Mouse (Mus musculus) midbrain, postnatal 0 days (tissue): Measurements from ENCODE around the gene Zc3h7a. TPM values are rescaled to one million over a fixed set of nuclear protein-coding genes. Genes with fewer than 3 reads are reported as not detected.
A peak's percentile ranks its signal among the peaks of the same experiment; 100 is the strongest.

Experiments
- ATAC-seq: fragments of 200-750 bp; cut with Nextera tagmentation; 2 replicates; pipeline ENCODE4 v1.8.0; 2017; ENCODE audit warnings: moderate number of reproducible peaks, mild to moderate bottlenecking, moderate TSS enrichment, moderate library complexity; ENCODE audit not compliant: low FRiP score
- DNase-seq: peaks from one replicate; pipeline ENCODE4 v3.0.0-alpha.2; 2015; ENCODE audit warnings: low spot score
- H3K27ac ChIP-seq: fragments of 300-500 bp; sonication (generic); 2 replicates; pipeline ENCODE4 v1.5.1; 2014; ENCODE audit warnings: low read depth, mild to moderate bottlenecking, low read length, mixed read lengths
- H3K27me3 ChIP-seq: fragments of 300-500 bp; sonication (generic); 2 replicates; pipeline ENCODE4 v1.6.1; 2014; ENCODE audit warnings: low read length, control low read depth, mixed read lengths; ENCODE audit not compliant: insufficient read depth
- H3K36me3 ChIP-seq: fragments of 300-500 bp; sonication (generic); 2 replicates; pipeline ENCODE4 v1.6.1; 2014; ENCODE audit warnings: low read length, control low read depth, mixed read lengths; ENCODE audit not compliant: insufficient read depth
- H3K4me1 ChIP-seq: fragments of 300-500 bp; sonication (generic); 2 replicates; pipeline ENCODE4 v1.6.1; 2014; ENCODE audit warnings: mild to moderate bottlenecking, control low read depth, antibody characterized with exemption, low read length, mixed read lengths; ENCODE audit not compliant: insufficient read depth
- H3K4me2 ChIP-seq: fragments of 300-500 bp; sonication (generic); 2 replicates; pipeline ENCODE4 v1.6.1; 2014; ENCODE audit warnings: low read depth, mild to moderate bottlenecking, low read length, mixed read lengths; ENCODE audit not compliant: poor library complexity, severe bottlenecking
- H3K4me3 ChIP-seq: fragments of 300-500 bp; sonication (generic); 2 replicates; pipeline ENCODE4 v1.5.1; 2014; ENCODE audit warnings: low read depth, mild to moderate bottlenecking, low read length, moderate library complexity
- H3K9ac ChIP-seq: fragments of 300-500 bp; sonication (generic); replicated peaks from 2 replicates; pipeline ENCODE4 v1.6.1; 2014; ENCODE audit warnings: mild to moderate bottlenecking, low read length, moderate library complexity, mixed read lengths; ENCODE audit not compliant: poor library complexity, severe bottlenecking
- H3K9me3 ChIP-seq: fragments of 300-500 bp; sonication (generic); 2 replicates; pipeline ENCODE4 v1.6.1; 2016; ENCODE audit warnings: low read length, control low read depth
- CTCF ChIP-seq: IDR thresholded peaks from 2 replicates; pipeline ENCODE4 v1.5.1; 2016; ENCODE audit warnings: antibody characterized with exemption, mild to moderate bottlenecking
- WGBS: fragments of 180-500 bp; shearing (Covaris S2); extraction: QIAGEN DNeasy Blood & Tissue Kit; methylation state at CpG from one replicate; pipeline ENCODE4 v1.1.7; 2014; 5-methylcytosine and 5-hydroxymethylcytosine counted together
- polyA plus RNA-seq: library from polyadenylated mRNA; unstranded; fragments of >200 nt; fragmentation: Nextera tagmentation; extraction: Ambion mirVana; gene quantifications from 2 replicates; pipeline ENCODE4 v1.2.1, GENCODE M21; 2015
- total RNA-seq: library from RNA; depleted of rRNA; stranded (reverse); fragments of >200 nt; gene quantifications from 2 replicates; pipeline ENCODE4 v1.2.3, GENCODE M21; 2014; rRNA removed

The Zc3h7a gene
- total RNA-seq (33.3 and 63.4 TPM in 2 replicates), polyA plus RNA-seq (35.6 and 40.9 TPM in 2 replicates)

- peak within 1 kb of the TSS; percentile 77 for H3K27ac ChIP-seq
- H3K9me3 ChIP-seq: no peaks in the 10 kb centered on the region
- no peaks in the 10 kb centered on the region; the same call in 1 of the 2 replicates for H3K4me1 ChIP-seq
- H3K36me3 ChIP-seq: no peaks in the 10 kb centered on the region
- H3K4me2 ChIP-seq: peak within 1 kb of the TSS; percentile 84
- ATAC-seq (peak; percentile 91), DNase-seq (peak; percentile 90)
- peak within 1 kb of the TSS; percentile 88 for H3K9ac ChIP-seq
- H3K4me3 ChIP-seq: peak within 1 kb of the TSS; percentile 87
- under 1% methylated on average over 46 of the region's 57 CpGs for WGBS
- peak; percentile 75 for TF ChIP-seq CTCF
- no peaks in the 10 kb centered on the region for H3K27me3 ChIP-seq
Measured at GRCm38 (mm10) chr16:11176208-11176883, at the start of gene Zc3h7a. Gene Zc3h7a (minus strand): TSS chr16:11176393.

DNA sequence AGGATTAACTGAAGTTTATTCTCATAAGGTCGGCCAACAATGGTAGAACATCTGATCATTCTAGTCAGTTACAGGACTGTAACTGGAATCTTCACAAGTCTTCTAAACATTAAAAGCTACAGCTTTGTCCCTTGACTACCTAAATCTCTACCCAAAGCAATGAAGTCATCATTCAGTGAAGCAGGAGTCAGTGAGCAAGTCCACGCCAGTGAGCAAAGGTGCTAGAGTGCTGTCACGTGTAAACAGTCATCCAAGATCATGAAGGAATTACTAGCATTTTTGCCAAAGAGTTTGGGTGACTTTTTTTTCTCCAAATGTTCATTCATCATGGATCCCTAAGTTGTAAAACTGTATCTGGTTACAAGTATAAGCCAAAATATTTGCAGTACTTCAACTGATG is 41.6 kb upstream of the Zc3h7a start:
- H3K9ac ChIP-seq: no peak overlapping the region
- H3K9me3 ChIP-seq: no peaks in the 10 kb centered on the region
- H3K27ac ChIP-seq: no peak overlapping the region
- peaks cover 8% of the 10 kb centered on the region; the same call in 1 of the 2 replicates for H3K36me3 ChIP-seq
- H3K4me1 ChIP-seq: no peaks in the 10 kb centered on the region
- no peak overlapping the region for H3K4me3 ChIP-seq
- TF ChIP-seq CTCF: no peak
- ATAC-seq (no peak), DNase-seq (no peak)
- H3K27me3 ChIP-seq: no peaks in the 10 kb centered on the region
- 86% methylated on average over 3 of the region's 3 CpGs for WGBS
- no peak overlapping the region for H3K4me2 ChIP-seq

- TF ChIP-seq CTCF: no peak
- peak; percentile 65 for ATAC-seq
- WGBS: 10% methylated on average over 24 of the region's 24 CpGs
- Histone ChIP-seq H3K4me3 (peak overlapping the region; percentile 60), H3K36me3 (peaks cover 20% of the 10 kb centered on the region), H3K4me1 (0 out of 2 replicates have a peak, but pooled peaks cover 7% of the 10 kb centered on the region), H3K9me3 (no peaks in the 10 kb centered on the region), H3K4me2 (peak overlapping the region; percentile 69), H3K27me3 (no peaks in the 10 kb centered on the region), H3K9ac (peak overlapping the region; percentile 75), H3K27ac (peak overlapping the region; percentile 77; the same call in 1 of the 2 replicates)
- DNase-seq: no peak
Measured at GRCm38 (mm10) chr16:11203600-11204390, 27.6 kb upstream of the Zc3h7a start.

- peak within 1 kb of the TSS; percentile 75 for H3K9ac ChIP-seq
- no peaks in the 10 kb centered on the region for H3K27me3 ChIP-seq
- 0 out of 2 replicates have a peak, but pooled peaks cover 7% of the 10 kb centered on the region for H3K4me1 ChIP-seq
- peak within 1 kb of the TSS; percentile 60 for H3K4me3 ChIP-seq
- peak within 1 kb of the TSS; percentile 69 for H3K4me2 ChIP-seq
- ATAC-seq: peak; percentile 99
- no peak for TF ChIP-seq CTCF
- peak within 1 kb of the TSS; percentile 77 for H3K27ac ChIP-seq
- no peaks in the 10 kb centered on the region for H3K9me3 ChIP-seq
- WGBS: under 1% methylated on average over 68 of the region's 68 CpGs
- peaks cover 29% of the 10 kb centered on the region for H3K36me3 ChIP-seq
- DNase-seq: peak; percentile 97
Measured at GRCm38 (mm10) chr16:11202571-11203554, 26.7 kb upstream of the Zc3h7a start, which contains the start of gene Rsl1d1. Gene Rsl1d1 (minus strand): TSS chr16:11203331.

DNA sequence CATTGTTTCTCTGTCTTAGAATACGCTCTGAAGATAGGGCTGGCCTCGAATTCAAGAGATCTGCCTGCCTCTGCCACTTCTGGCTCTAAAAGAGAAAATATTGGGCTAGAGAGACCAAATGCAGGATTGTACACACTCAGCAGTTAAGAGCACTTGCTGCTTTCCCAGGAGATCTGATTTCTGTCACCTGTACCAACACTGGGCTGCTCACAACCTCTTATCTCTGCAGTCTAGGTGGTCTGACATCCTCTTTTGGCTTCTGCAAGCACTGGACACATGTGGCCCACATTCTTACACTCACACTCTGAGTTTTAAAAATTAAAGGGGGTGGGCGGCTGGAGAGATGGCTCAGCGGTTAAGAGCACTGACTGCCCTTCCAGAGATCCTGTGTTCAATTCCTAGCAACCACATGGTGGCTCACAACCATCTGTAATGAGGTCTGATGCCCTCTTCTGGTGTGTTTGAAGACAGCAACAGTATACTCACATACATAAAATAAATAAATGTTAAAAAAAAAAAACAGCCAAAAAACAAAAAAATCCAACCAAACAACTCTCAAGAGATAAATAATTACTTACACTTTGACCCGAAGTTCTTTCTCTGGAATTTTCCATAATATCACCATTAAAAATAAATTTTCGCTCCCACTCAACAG is 25.7 kb upstream of the Zc3h7a start:
- Histone ChIP-seq H3K27me3 (no peaks in the 10 kb centered on the region), H3K4me3 (peak overlapping the region; percentile 60), H3K9me3 (no peaks in the 10 kb centered on the region), H3K27ac (no peak overlapping the region), H3K4me1 (0 out of 2 replicates have a peak, but pooled peaks cover 7% of the 10 kb centered on the region), H3K9ac (peak overlapping the region; percentile 75; the same call in 1 of the 2 replicates), H3K36me3 (peaks cover 29% of the 10 kb centered on the region), H3K4me2 (peak overlapping the region; percentile 69)
- TF ChIP-seq CTCF: peak; percentile 42
- WGBS: 72% methylated on average over 6 of the region's 6 CpGs
- no peak for ATAC-seq
- no peak for DNase-seq
